Mouse (Mus musculus): ENCODE results near the gene Atox1. TPM values are rescaled to one million over a fixed set of nuclear protein-coding genes. Genes with fewer than 3 reads are reported as not detected.

Gene Atox1
- polyA plus RNA-seq, 1 experiment from 2014 or later = 413 TPM

- Histone ChIP-seq H3K4me3 (ENCODE audit: low read length) (peak overlapping the region; percentile 91), H3K27ac (ENCODE audit: low read length) (no peak overlapping the region), H3K9ac (ENCODE audit: low read depth, low read length) (peak overlapping the region; percentile 98), H3K4me2 (ENCODE audit: low read depth, low read length) (peak overlapping the region; percentile 84), H3K27me3 (replicated peaks; ENCODE audit: control insufficient read depth, insufficient read depth, low read length) (no peaks in the 10 kb centered on the region), H3K9me3 (ENCODE audit: control insufficient read depth, low read length) (no peaks in the 10 kb centered on the region), H3K36me3 (ENCODE audit: control insufficient read depth, insufficient read depth, low read length) (no peaks in the 10 kb centered on the region), H3K4me1 (ENCODE audit: control insufficient read depth, insufficient read depth, low read length) (peaks cover 23% of the 10 kb centered on the region)
- 22% methylated on average over 8 of the region's 8 CpGs for WGBS
- ATAC-seq = no peak
These were observed 9.7 kb upstream of the Atox1 start for GRCm38 (mm10) chr11:55470761-55471160.

- peaks cover 21% of the 10 kb centered on the region for H3K4me1 ChIP-seq (ENCODE audit: control insufficient read depth, insufficient read depth, low read length)
- no peaks in the 10 kb centered on the region for H3K36me3 ChIP-seq (ENCODE audit: control insufficient read depth, insufficient read depth, low read length)
- WGBS = under 1% methylated on average over 46 of the region's 46 CpGs
- H3K9ac ChIP-seq (ENCODE audit: low read depth, low read length) = peak overlapping the region; percentile 98
- no peaks in the 10 kb centered on the region for H3K9me3 ChIP-seq (ENCODE audit: control insufficient read depth, low read length)
- peak overlapping the region; percentile 84 for H3K4me2 ChIP-seq (ENCODE audit: low read depth, low read length)
- peak overlapping the region; percentile 74 for H3K27ac ChIP-seq (ENCODE audit: low read length)
- no peaks in the 10 kb centered on the region for H3K27me3 ChIP-seq (replicated peaks; ENCODE audit: control insufficient read depth, insufficient read depth, low read length)
- peak overlapping the region; percentile 91 for H3K4me3 ChIP-seq (ENCODE audit: low read length)
- no peak for ATAC-seq
These were observed 9.1 kb upstream of the Atox1 start for GRCm38 (mm10) chr11:55469923-55470691.

- H3K4me3 ChIP-seq (ENCODE audit: low read length) = peak within 1 kb of the TSS; percentile 91
- WGBS = under 1% methylated on average over 49 of the region's 57 CpGs
These were observed 8.2 kb upstream of the Atox1 start, which contains the start of gene G3bp1 for GRCm38 (mm10) chr11:55469048-55469843. G3bp1 (plus strand) TSS chr11:55469685.

GRCm38 (mm10) chr11:55468611-55469047 lies 7.6 kb upstream of the Atox1 start:
- H3K4me1 ChIP-seq (ENCODE audit: control insufficient read depth, insufficient read depth, low read length) = peaks cover 18% of the 10 kb centered on the region
- H3K9ac ChIP-seq (ENCODE audit: low read depth, low read length) = peak overlapping the region; percentile 80
- peak overlapping the region; percentile 98 for H3K27ac ChIP-seq (ENCODE audit: low read length)
- H3K4me3 ChIP-seq (ENCODE audit: low read length) = peak overlapping the region; percentile 60
- WGBS = 2% methylated on average over 17 of the region's 17 CpGs
- H3K4me2 ChIP-seq (ENCODE audit: low read depth, low read length) = peak overlapping the region; percentile 78
- H3K27me3 ChIP-seq (replicated peaks; ENCODE audit: control insufficient read depth, insufficient read depth, low read length) = no peaks in the 10 kb centered on the region
- ATAC-seq = peak; percentile 21
- H3K36me3 ChIP-seq (ENCODE audit: control insufficient read depth, insufficient read depth, low read length) = no peaks in the 10 kb centered on the region
- H3K9me3 ChIP-seq (ENCODE audit: control insufficient read depth, low read length) = no peaks in the 10 kb centered on the region

More at GRCm38 (mm10) chr11:55469048-55469843, 8.2 kb upstream of the Atox1 start, which contains the start of gene G3bp1:
- H3K4me2 ChIP-seq (ENCODE audit: low read depth, low read length) = peak within 1 kb of the TSS; percentile 84
- peak; percentile 96 for ATAC-seq
- H3K9me3 ChIP-seq (ENCODE audit: control insufficient read depth, low read length) = no peaks in the 10 kb centered on the region
- H3K27me3 ChIP-seq (replicated peaks; ENCODE audit: control insufficient read depth, insufficient read depth, low read length) = no peaks in the 10 kb centered on the region
- peak within 1 kb of the TSS; percentile 98 for H3K27ac ChIP-seq (ENCODE audit: low read length)
- H3K36me3 ChIP-seq (ENCODE audit: control insufficient read depth, insufficient read depth, low read length) = no peaks in the 10 kb centered on the region
- peaks cover 21% of the 10 kb centered on the region for H3K4me1 ChIP-seq (ENCODE audit: control insufficient read depth, insufficient read depth, low read length)
- peak within 1 kb of the TSS; percentile 98 for H3K9ac ChIP-seq (ENCODE audit: low read depth, low read length)

GRCm38 (mm10) chr11:55468012-55468411 lies 7.0 kb upstream of the Atox1 start:
- peak overlapping the region; percentile 98 for H3K27ac ChIP-seq (ENCODE audit: low read length)
- H3K9ac ChIP-seq (ENCODE audit: low read depth, low read length) = peak overlapping the region; percentile 80
- H3K36me3 ChIP-seq (ENCODE audit: control insufficient read depth, insufficient read depth, low read length) = no peaks in the 10 kb centered on the region
- no peaks in the 10 kb centered on the region for H3K9me3 ChIP-seq (ENCODE audit: control insufficient read depth, low read length)
- H3K4me1 ChIP-seq (ENCODE audit: control insufficient read depth, insufficient read depth, low read length) = peaks cover 16% of the 10 kb centered on the region
- no peaks in the 10 kb centered on the region for H3K27me3 ChIP-seq (replicated peaks; ENCODE audit: control insufficient read depth, insufficient read depth, low read length)
- H3K4me3 ChIP-seq (ENCODE audit: low read length) = peak overlapping the region; percentile 60; the same call in 1 of the 2 replicates
- WGBS = 56% methylated on average over 10 of the region's 10 CpGs
- peak overlapping the region; percentile 78 for H3K4me2 ChIP-seq (ENCODE audit: low read depth, low read length)
- ATAC-seq = no peak

- H3K36me3 ChIP-seq (ENCODE audit: control insufficient read depth, insufficient read depth, low read length) = no peaks in the 10 kb centered on the region
- no peak overlapping the region for H3K9ac ChIP-seq (ENCODE audit: low read depth, low read length)
- H3K4me1 ChIP-seq (ENCODE audit: control insufficient read depth, insufficient read depth, low read length) = peaks cover 7% of the 10 kb centered on the region; the same call in 1 of the 2 replicates
- H3K4me2 ChIP-seq (ENCODE audit: low read depth, low read length) = 0 out of 2 replicates have a peak overlapping the region, but pooled peaks have one; percentile 8
- H3K27me3 ChIP-seq (replicated peaks; ENCODE audit: control insufficient read depth, insufficient read depth, low read length) = no peaks in the 10 kb centered on the region
- H3K9me3 ChIP-seq (ENCODE audit: control insufficient read depth, low read length) = no peaks in the 10 kb centered on the region
- H3K4me3 ChIP-seq (ENCODE audit: low read length) = no peak overlapping the region
- H3K27ac ChIP-seq (ENCODE audit: low read length) = peak overlapping the region; percentile 81
- WGBS = 63% methylated on average over 3 of the region's 3 CpGs
- no peak for ATAC-seq
These were observed 4.1 kb upstream of the Atox1 start for GRCm38 (mm10) chr11:55465177-55465576.

- Histone ChIP-seq H3K4me2 (ENCODE audit: low read depth, low read length) (peak overlapping the region; percentile 8; the same call in 1 of the 2 replicates), H3K9me3 (ENCODE audit: control insufficient read depth, low read length) (no peaks in the 10 kb centered on the region), H3K36me3 (ENCODE audit: control insufficient read depth, insufficient read depth, low read length) (no peaks in the 10 kb centered on the region), H3K9ac (ENCODE audit: low read depth, low read length) (no peak overlapping the region), H3K27ac (ENCODE audit: low read length) (peak overlapping the region; percentile 81), H3K4me1 (ENCODE audit: control insufficient read depth, insufficient read depth, low read length) (peaks cover 11% of the 10 kb centered on the region), H3K4me3 (ENCODE audit: low read length) (no peak overlapping the region), H3K27me3 (replicated peaks; ENCODE audit: control insufficient read depth, insufficient read depth, low read length) (no peaks in the 10 kb centered on the region)
- no peak for ATAC-seq
- WGBS = 69% methylated on average over 10 of the region's 10 CpGs
These were observed 3.7 kb upstream of the Atox1 start for GRCm38 (mm10) chr11:55464707-55465106.

- H3K9ac ChIP-seq (ENCODE audit: low read depth, low read length) = no peak overlapping the region
- H3K27me3 ChIP-seq (replicated peaks; ENCODE audit: control insufficient read depth, insufficient read depth, low read length) = no peaks in the 10 kb centered on the region
- H3K4me2 ChIP-seq (ENCODE audit: low read depth, low read length) = no peak overlapping the region
- ATAC-seq = no peak
- H3K4me1 ChIP-seq (ENCODE audit: control insufficient read depth, insufficient read depth, low read length) = peaks cover 13% of the 10 kb centered on the region
- 91% methylated on average over 9 of the region's 9 CpGs for WGBS
- H3K27ac ChIP-seq (ENCODE audit: low read length) = no peak overlapping the region; the same call in 1 of the 2 replicates
- no peaks in the 10 kb centered on the region for H3K36me3 ChIP-seq (ENCODE audit: control insufficient read depth, insufficient read depth, low read length)
- no peak overlapping the region for H3K4me3 ChIP-seq (ENCODE audit: low read length)
- H3K9me3 ChIP-seq (ENCODE audit: control insufficient read depth, low read length) = no peaks in the 10 kb centered on the region
These were observed 1.1 kb upstream of the Atox1 start for GRCm38 (mm10) chr11:55462149-55462548.

- ATAC-seq = peak; percentile 58
- under 1% methylated on average over 17 of the region's 17 CpGs for WGBS
- H3K4me2 ChIP-seq (ENCODE audit: low read depth, low read length) = peak overlapping the region; percentile 84
- H3K9me3 ChIP-seq (ENCODE audit: control insufficient read depth, low read length) = no peaks in the 10 kb centered on the region
- no peaks in the 10 kb centered on the region for H3K27me3 ChIP-seq (replicated peaks; ENCODE audit: control insufficient read depth, insufficient read depth, low read length)
- H3K4me3 ChIP-seq (ENCODE audit: low read length) = peak overlapping the region; percentile 79
- peak overlapping the region; percentile 80 for H3K9ac ChIP-seq (ENCODE audit: low read depth, low read length)
- H3K27ac ChIP-seq (ENCODE audit: low read length) = peak overlapping the region; percentile 67
- H3K36me3 ChIP-seq (ENCODE audit: control insufficient read depth, insufficient read depth, low read length) = no peaks in the 10 kb centered on the region
- H3K4me1 ChIP-seq (ENCODE audit: control insufficient read depth, insufficient read depth, low read length) = peaks cover 14% of the 10 kb centered on the region
These were observed 450 bp downstream of the Atox1 start for GRCm38 (mm10) chr11:55460559-55461018.

Data from intestine, embryonic 16.5 days (tissue).